Mouse (Mus musculus): ENCODE measurements around the gene Akap6. TPM values are rescaled to one million over a fixed set of nuclear protein-coding genes. Genes with fewer than 3 reads are reported as not detected.

Gene Akap6
- polyA plus RNA-seq, 1 experiment from 2014 or later, result 10.8 TPM

DNA sequence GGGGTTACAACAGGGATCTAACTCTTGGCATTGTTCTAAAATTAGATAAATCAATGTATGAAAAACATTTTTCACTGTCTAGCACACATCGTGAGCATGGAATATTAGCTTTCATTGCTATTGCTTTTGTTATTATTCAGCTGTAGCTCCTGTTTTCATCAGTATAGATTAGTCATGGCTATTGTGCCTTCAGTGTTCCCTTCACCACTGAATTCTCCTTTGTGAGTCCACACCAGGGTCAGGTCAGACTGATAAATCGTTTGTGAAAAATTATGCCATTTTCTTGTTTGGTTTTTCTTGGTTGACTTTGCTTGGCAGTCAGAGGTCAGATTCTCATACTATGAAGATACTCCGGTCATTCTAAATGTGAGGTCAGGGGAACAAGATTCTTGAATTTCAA is 70.4 kb downstream of the Akap6 start:
- no peak overlapping the region for H3K27ac ChIP-seq (ENCODE audit: low read length)
- no peak overlapping the region for H3K4me2 ChIP-seq (ENCODE audit: low read depth, low read length)
- 67% methylated on average over 3 of the region's 3 CpGs for WGBS
- no peaks in the 10 kb centered on the region for H3K27me3 ChIP-seq (ENCODE audit: control insufficient read depth, insufficient read depth, low read length)
- H3K36me3 ChIP-seq (ENCODE audit: control insufficient read depth, insufficient read depth), result no peaks in the 10 kb centered on the region
- no peak overlapping the region for H3K4me3 ChIP-seq (ENCODE audit: low read length)
- H3K4me1 ChIP-seq (ENCODE audit: control insufficient read depth, insufficient read depth, low read length), result peaks cover 6% of the 10 kb centered on the region; the same call in 1 of the 2 replicates
- H3K9me3 ChIP-seq (replicated peaks; ENCODE audit: control insufficient read depth, low read length), result no peaks in the 10 kb centered on the region
- no peak overlapping the region for H3K9ac ChIP-seq (ENCODE audit: low read length)
- no peak for ATAC-seq (replicated peaks; ENCODE audit: extremely low read depth, insufficient read depth, low FRiP score)

- Histone ChIP-seq H3K9me3 (replicated peaks; ENCODE audit: control insufficient read depth, low read length) (no peaks in the 10 kb centered on the region), H3K4me2 (ENCODE audit: low read depth, low read length) (no peak overlapping the region), H3K4me1 (ENCODE audit: control insufficient read depth, insufficient read depth, low read length) (peaks cover 6% of the 10 kb centered on the region; the same call in 1 of the 2 replicates), H3K27me3 (ENCODE audit: control insufficient read depth, insufficient read depth, low read length) (no peaks in the 10 kb centered on the region), H3K27ac (ENCODE audit: low read length) (no peak overlapping the region), H3K36me3 (ENCODE audit: control insufficient read depth, insufficient read depth) (no peaks in the 10 kb centered on the region), H3K9ac (ENCODE audit: low read length) (no peak overlapping the region), H3K4me3 (ENCODE audit: low read length) (no peak overlapping the region)
- ATAC-seq (replicated peaks; ENCODE audit: extremely low read depth, insufficient read depth, low FRiP score), result no peak
- 79% methylated on average over 7 of the region's 7 CpGs for WGBS
These were observed 72.7 kb downstream of the Akap6 start for GRCm38 (mm10) chr12:52771931-52772330.

DNA sequence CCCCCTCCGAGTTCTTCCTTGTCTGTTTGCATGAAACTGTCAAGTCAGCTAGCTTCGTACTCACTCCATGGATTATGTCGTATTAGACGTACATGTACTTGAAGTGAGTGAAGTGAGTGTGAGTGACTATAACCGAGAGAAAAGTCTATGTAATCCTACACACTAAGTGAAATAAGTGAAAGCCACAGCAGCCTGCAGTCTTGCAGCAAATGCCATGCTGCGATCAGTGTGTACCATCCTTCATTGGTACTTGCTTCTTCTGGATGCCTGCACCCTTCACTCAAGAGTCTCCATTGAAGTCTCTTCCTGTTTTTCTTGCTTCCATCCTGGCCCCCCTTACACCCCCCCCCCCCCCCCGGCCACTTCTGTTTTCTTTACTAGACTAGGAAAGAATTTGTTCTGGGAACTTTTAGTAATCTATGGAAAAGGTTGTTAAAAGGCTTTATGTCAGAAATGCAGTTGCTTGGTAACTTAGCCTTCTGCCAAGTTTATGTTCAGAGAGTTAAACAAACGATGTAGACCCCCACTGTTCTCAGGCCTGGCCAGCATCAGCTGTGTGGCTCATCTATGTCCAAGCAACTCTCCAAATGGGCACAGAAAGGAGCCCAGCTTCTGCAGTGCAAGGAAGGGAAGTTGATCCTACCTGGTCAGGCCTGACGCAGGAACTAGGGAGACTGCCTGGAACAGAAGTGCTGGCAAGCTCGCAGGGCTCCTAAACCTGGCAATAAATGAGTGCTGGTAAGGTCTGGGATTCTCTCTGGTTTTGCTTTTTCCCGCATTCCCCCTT is 73.5 kb downstream of the Akap6 start:
- 0 out of 2 replicates have a peak overlapping the region, but pooled peaks have one; percentile 29 for H3K27ac ChIP-seq (ENCODE audit: low read length)
- peaks cover 6% of the 10 kb centered on the region; the same call in 1 of the 2 replicates for H3K4me1 ChIP-seq (ENCODE audit: control insufficient read depth, insufficient read depth, low read length)
- no peak overlapping the region for H3K9ac ChIP-seq (ENCODE audit: low read length)
- H3K27me3 ChIP-seq (ENCODE audit: control insufficient read depth, insufficient read depth, low read length), result no peaks in the 10 kb centered on the region
- H3K4me3 ChIP-seq (ENCODE audit: low read length), result no peak overlapping the region
- ATAC-seq (replicated peaks; ENCODE audit: extremely low read depth, insufficient read depth, low FRiP score), result no peak
- no peak overlapping the region for H3K4me2 ChIP-seq (ENCODE audit: low read depth, low read length)
- H3K9me3 ChIP-seq (replicated peaks; ENCODE audit: control insufficient read depth, low read length), result no peaks in the 10 kb centered on the region
- WGBS, result 53% methylated on average over 10 of the region's 11 CpGs
- H3K36me3 ChIP-seq (ENCODE audit: control insufficient read depth, insufficient read depth), result no peaks in the 10 kb centered on the region

GRCm38 (mm10) chr12:52773847-52774246 is 74.7 kb downstream of the Akap6 start:
- WGBS, result 59% methylated on average over 3 of the region's 3 CpGs
- ATAC-seq (replicated peaks; ENCODE audit: extremely low read depth, insufficient read depth, low FRiP score), result no peak
- no peaks in the 10 kb centered on the region for H3K36me3 ChIP-seq (ENCODE audit: control insufficient read depth, insufficient read depth)

GRCm38 (mm10) chr12:52774382-52774781 is 75.2 kb downstream of the Akap6 start:
- Histone ChIP-seq H3K4me2 (ENCODE audit: low read depth, low read length) (no peak overlapping the region), H3K4me3 (ENCODE audit: low read length) (no peak overlapping the region), H3K9ac (ENCODE audit: low read length) (no peak overlapping the region), H3K4me1 (ENCODE audit: control insufficient read depth, insufficient read depth, low read length) (peaks cover 6% of the 10 kb centered on the region; the same call in 1 of the 2 replicates), H3K36me3 (ENCODE audit: control insufficient read depth, insufficient read depth) (no peaks in the 10 kb centered on the region), H3K27ac (ENCODE audit: low read length) (no peak overlapping the region), H3K9me3 (replicated peaks; ENCODE audit: control insufficient read depth, low read length) (no peaks in the 10 kb centered on the region), H3K27me3 (ENCODE audit: control insufficient read depth, insufficient read depth, low read length) (no peaks in the 10 kb centered on the region)
- WGBS, result 61% methylated on average over 6 of the region's 6 CpGs
- no peak for ATAC-seq (replicated peaks; ENCODE audit: extremely low read depth, insufficient read depth, low FRiP score)

More at GRCm38 (mm10) chr12:52773847-52774246, 74.7 kb downstream of the Akap6 start:
- peaks cover 6% of the 10 kb centered on the region; the same call in 1 of the 2 replicates for H3K4me1 ChIP-seq (ENCODE audit: control insufficient read depth, insufficient read depth, low read length)
- H3K4me2 ChIP-seq (ENCODE audit: low read depth, low read length), result no peak overlapping the region
- no peak overlapping the region for H3K9ac ChIP-seq (ENCODE audit: low read length)
- no peak overlapping the region for H3K4me3 ChIP-seq (ENCODE audit: low read length)
- H3K27me3 ChIP-seq (ENCODE audit: control insufficient read depth, insufficient read depth, low read length), result no peaks in the 10 kb centered on the region
- no peaks in the 10 kb centered on the region for H3K9me3 ChIP-seq (replicated peaks; ENCODE audit: control insufficient read depth, low read length)
- H3K27ac ChIP-seq (ENCODE audit: low read length), result no peak overlapping the region

DNA sequence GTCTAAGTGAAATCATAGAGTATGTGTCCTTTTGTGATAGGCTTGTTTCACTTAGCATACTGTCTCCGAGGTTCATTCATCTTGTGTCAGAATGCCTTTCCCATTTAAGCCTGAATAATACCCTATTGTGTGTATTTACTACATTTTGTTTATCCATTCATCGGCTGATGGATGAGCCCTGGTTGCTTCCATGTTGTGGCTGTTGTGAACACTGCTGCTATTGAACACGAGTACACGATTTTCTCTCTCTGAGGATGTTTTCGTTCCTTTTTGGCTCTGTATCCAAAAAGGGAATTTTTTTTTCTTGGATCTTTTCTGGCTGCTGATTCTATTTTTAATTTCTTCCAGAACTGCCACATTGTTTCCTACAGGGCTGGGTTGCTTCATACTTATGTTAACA is 81.0 kb downstream of the Akap6 start:
- Histone ChIP-seq H3K9ac (ENCODE audit: low read length) (no peak overlapping the region), H3K36me3 (ENCODE audit: control insufficient read depth, insufficient read depth) (no peaks in the 10 kb centered on the region), H3K9me3 (replicated peaks; ENCODE audit: control insufficient read depth, low read length) (no peaks in the 10 kb centered on the region), H3K4me2 (ENCODE audit: low read depth, low read length) (no peak overlapping the region), H3K4me1 (ENCODE audit: control insufficient read depth, insufficient read depth, low read length) (peaks cover 11% of the 10 kb centered on the region), H3K27me3 (ENCODE audit: control insufficient read depth, insufficient read depth, low read length) (no peaks in the 10 kb centered on the region), H3K4me3 (ENCODE audit: low read length) (no peak overlapping the region), H3K27ac (ENCODE audit: low read length) (no peak overlapping the region)
- ATAC-seq (replicated peaks; ENCODE audit: extremely low read depth, insufficient read depth, low FRiP score), result no peak
- WGBS, result 67% methylated on average over 5 of the region's 5 CpGs

- Histone ChIP-seq H3K36me3 (ENCODE audit: control insufficient read depth, insufficient read depth) (no peaks in the 10 kb centered on the region), H3K4me3 (ENCODE audit: low read length) (no peak overlapping the region), H3K4me2 (ENCODE audit: low read depth, low read length) (no peak overlapping the region), H3K9me3 (replicated peaks; ENCODE audit: control insufficient read depth, low read length) (no peaks in the 10 kb centered on the region), H3K9ac (ENCODE audit: low read length) (no peak overlapping the region), H3K4me1 (ENCODE audit: control insufficient read depth, insufficient read depth, low read length) (peaks cover 11% of the 10 kb centered on the region), H3K27ac (ENCODE audit: low read length) (no peak overlapping the region), H3K27me3 (ENCODE audit: control insufficient read depth, insufficient read depth, low read length) (no peaks in the 10 kb centered on the region)
- no peak for ATAC-seq (replicated peaks; ENCODE audit: extremely low read depth, insufficient read depth, low FRiP score)
- WGBS, result 62% methylated on average over 7 of the region's 7 CpGs
These were observed 81.9 kb downstream of the Akap6 start for GRCm38 (mm10) chr12:52781066-52781465.

DNA sequence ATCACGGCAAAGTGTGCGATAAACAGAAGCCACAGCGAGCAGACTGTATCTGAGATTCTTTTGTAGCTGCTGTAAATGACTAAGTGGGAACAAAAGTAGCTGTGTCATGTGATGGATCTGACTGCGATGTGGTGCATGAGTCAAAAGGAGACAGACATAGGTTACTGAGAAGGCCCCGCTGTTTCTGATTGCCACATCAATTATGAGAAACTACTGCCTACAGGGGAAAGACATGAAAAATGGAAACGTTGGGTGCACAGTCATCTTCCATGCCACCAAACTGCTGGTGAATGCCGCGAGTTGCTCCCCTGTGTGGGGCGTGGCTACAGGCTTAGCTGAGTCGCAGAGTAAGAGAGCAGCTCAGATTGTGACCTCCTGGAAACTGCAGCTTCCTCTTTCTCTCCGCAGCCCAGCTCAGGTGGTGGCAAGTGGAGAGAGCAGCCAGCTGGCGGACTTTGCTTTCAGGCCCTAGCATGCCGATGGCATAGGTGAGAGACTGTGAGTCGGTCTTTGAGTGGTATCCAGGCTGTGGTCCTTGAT is 83.8 kb downstream of the Akap6 start:
- 7% methylated on average over 14 of the region's 14 CpGs for WGBS
- ATAC-seq (replicated peaks; ENCODE audit: extremely low read depth, insufficient read depth, low FRiP score), result peak; percentile 76
- Histone ChIP-seq H3K4me3 (ENCODE audit: low read length) (peak overlapping the region; percentile 46), H3K27me3 (ENCODE audit: control insufficient read depth, insufficient read depth, low read length) (no peaks in the 10 kb centered on the region), H3K9me3 (replicated peaks; ENCODE audit: control insufficient read depth, low read length) (no peaks in the 10 kb centered on the region), H3K4me2 (ENCODE audit: low read depth, low read length) (peak overlapping the region; percentile 72), H3K4me1 (ENCODE audit: control insufficient read depth, insufficient read depth, low read length) (peaks cover 11% of the 10 kb centered on the region), H3K9ac (ENCODE audit: low read length) (peak overlapping the region; percentile 59), H3K27ac (ENCODE audit: low read length) (peak overlapping the region; percentile 59), H3K36me3 (ENCODE audit: control insufficient read depth, insufficient read depth) (no peaks in the 10 kb centered on the region)

- no peak for ATAC-seq (replicated peaks; ENCODE audit: extremely low read depth, insufficient read depth, low FRiP score)
- Histone ChIP-seq H3K9ac (ENCODE audit: low read length) (no peak overlapping the region), H3K4me2 (ENCODE audit: low read depth, low read length) (no peak overlapping the region), H3K27me3 (ENCODE audit: control insufficient read depth, insufficient read depth, low read length) (no peaks in the 10 kb centered on the region), H3K4me1 (ENCODE audit: control insufficient read depth, insufficient read depth, low read length) (peaks cover 13% of the 10 kb centered on the region), H3K27ac (ENCODE audit: low read length) (no peak overlapping the region), H3K4me3 (ENCODE audit: low read length) (no peak overlapping the region), H3K36me3 (ENCODE audit: control insufficient read depth, insufficient read depth) (no peaks in the 10 kb centered on the region), H3K9me3 (replicated peaks; ENCODE audit: control insufficient read depth, low read length) (no peaks in the 10 kb centered on the region)
These were observed 86.0 kb downstream of the Akap6 start for GRCm38 (mm10) chr12:52785217-52785616.
